Mouse (Mus musculus) CD4-positive, CD25-positive, alpha-beta regulatory T cell (primary cell): Measurements from ENCODE around the gene Mylk3. TPM values are rescaled to one million over a fixed set of nuclear protein-coding genes. Genes with fewer than 3 reads are reported as not detected.

Source experiments
- polyA plus RNA-seq: library from polyadenylated mRNA; unstranded; fragments of 100-300 nt; shearing (Covaris generic); gene quantifications from one replicate; pipeline ENCODE4 v1.2.1, GENCODE M21; 2017

The Mylk3 gene
- not detected for polyA plus RNA-seq

DNA sequence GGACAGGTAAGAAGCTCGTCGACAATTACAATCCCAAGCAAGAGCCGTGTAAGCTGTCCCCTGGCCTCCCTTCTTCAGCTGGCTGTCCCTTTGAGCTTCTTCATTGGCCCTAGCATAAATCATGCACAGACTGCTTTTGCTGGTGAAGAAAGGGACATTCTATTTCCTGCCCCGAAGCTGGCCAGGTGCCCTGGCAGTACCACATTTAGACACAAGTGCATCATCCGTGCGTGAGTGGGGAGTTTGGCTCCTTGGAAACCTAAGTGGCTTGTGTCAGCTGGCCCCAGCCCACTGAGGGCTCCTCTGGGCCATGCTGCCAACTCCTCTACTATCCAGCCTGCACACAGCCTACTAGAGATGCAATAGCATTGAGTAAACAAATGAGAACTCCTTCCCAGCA is at the start of gene Mylk3:
TSS of gene Mylk3 (minus strand) at position 141 of the 400 bp plus-strand sequence.

GRCm38 (mm10) chr8:85432168-85433016 is 46.2 kb upstream of the Mylk3 start, which contains the start of gene 4921524J17Rik:
Gene 4921524J17Rik (minus strand): TSS chr8:85432833.

DNA sequence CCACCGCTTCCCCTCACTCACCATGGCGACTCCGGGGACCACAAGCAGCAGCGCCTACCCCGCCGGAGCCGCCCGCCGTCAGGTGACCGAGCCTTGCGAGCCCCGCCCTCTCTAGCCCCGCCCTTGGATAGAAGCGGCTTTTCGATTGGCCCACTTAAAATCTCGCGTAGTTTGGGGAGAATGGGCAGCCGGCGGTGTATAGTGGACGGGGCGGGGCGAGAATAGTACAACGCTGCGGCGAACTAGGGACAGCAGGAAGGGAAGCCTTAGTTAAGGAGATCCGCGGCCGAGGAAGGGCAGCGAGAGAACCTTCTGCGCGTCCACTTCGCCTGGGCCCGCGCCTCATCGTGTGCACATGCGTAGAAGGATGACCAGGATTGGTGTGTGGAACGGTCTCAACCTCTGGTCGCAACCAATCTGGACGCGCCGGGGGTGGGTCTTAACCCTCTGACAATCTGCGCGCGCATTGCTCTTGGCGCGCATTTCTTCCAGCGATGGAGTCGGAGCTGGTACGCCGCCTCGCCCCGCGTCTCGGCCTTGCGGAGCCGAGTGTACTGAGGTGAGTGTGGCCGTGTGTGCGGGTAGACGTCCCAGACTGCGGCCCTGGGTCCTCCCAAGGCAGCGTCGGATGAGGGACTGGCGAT is 86.6 kb downstream of the Mylk3 start, which contains the start of the genes Orc6 and Vps35:
TSS of gene Orc6 (plus strand) at position 199 of the 644 bp plus-strand sequence.
TSS of gene Vps35 (minus strand) at position 369 of the 644 bp plus-strand sequence.

Other genes starting within 250 kb of the Mylk3 start
- 0.13 TPM for gene Cks1brt, start 234.4 kb downstream of the Mylk3 start, polyA plus RNA-seq
- gene Olfr371, start 160.4 kb downstream of the Mylk3 start, polyA plus RNA-seq = not detected
- 24.0 TPM for gene Orc6, start 86.7 kb downstream of the Mylk3 start, polyA plus RNA-seq
- 101 TPM for gene Vps35, start 86.5 kb downstream of the Mylk3 start, polyA plus RNA-seq
- gene 4921524J17Rik, start 46.5 kb upstream of the Mylk3 start, polyA plus RNA-seq = 45.6 TPM
- gene Gpt2, start 106.2 kb upstream of the Mylk3 start, polyA plus RNA-seq = 0.87 TPM
- 228 TPM for gene Dnaja2, start 169.0 kb upstream of the Mylk3 start, polyA plus RNA-seq